Mouse (Mus musculus): Measurements from ENCODE around the gene Gm38100. TPM values are rescaled to one million over a fixed set of nuclear protein-coding genes. Genes with fewer than 3 reads are reported as not detected.

The Gm38100 gene
- 0.18 TPM in 1 of 2 replicates, not detected in the other for polyA plus RNA-seq (2016; fragmentation: Nextera tagmentation; extraction: Ambion mirVana)

DNA sequence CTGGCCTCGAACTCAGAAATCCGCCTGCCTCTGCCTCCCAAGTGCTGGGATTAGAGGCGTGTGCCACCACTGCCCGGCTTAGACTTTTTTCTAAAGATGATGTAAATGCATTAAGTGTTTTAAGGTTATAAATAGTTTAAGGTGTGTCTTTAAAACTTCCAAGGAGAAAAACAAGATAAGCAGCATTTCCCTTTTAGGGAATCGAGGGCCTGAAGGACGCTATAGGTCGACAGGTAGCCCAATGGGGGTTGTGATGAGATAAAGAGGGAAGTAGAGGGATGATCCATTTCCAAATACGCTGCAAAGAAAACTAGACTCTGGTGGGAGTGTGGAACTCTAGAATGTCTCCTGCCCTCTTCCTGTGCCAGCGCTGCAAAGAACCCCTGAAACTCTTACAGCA lies at the start of gene Gm38100:
TSS of gene Gm38100 (plus strand) at position 301 of the 400 bp plus-strand sequence.
- Histone ChIP-seq H3K9me3 (replicated peaks) (no peaks in the 10 kb centered on the region), H3K4me1 (no peaks in the 10 kb centered on the region), H3K27me3 (ENCODE audit: low read depth, poor library complexity, severe bottlenecking) (no peaks in the 10 kb centered on the region), H3K36me3 (no peaks in the 10 kb centered on the region), H3K4me3 (no peak within 1 kb of the TSS), H3K27ac (no peak within 1 kb of the TSS)
- 92% methylated on average over 9 of the region's 9 CpGs for WGBS
- DNase-seq (ENCODE audit: low spot score) = no peak

DNA sequence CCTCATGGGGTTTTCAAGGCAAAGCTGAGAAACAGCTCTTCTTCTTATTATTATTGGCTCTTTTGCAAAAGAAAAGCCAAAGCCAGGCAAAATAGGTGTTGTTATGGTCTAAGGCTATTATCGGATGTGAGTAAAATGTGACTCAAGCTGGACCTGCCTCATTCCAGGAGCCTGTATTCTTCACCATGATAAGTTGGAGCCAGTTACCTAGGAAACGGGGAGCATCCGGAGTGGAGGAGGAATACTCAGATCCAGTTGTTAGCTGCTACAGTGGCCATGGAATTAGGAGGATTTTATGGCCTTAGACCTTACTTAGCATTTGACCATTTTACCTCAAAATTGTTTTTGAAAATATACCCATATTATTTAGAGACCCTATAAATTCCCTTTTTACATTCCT lies 49.4 kb upstream of the Gm38100 start:
- no peak overlapping the region for H3K4me3 ChIP-seq
- no peaks in the 10 kb centered on the region for H3K27me3 ChIP-seq (ENCODE audit: low read depth, poor library complexity, severe bottlenecking)
- H3K4me1 ChIP-seq = no peaks in the 10 kb centered on the region
- no peak for DNase-seq (ENCODE audit: low spot score)
- no peaks in the 10 kb centered on the region for H3K36me3 ChIP-seq
- WGBS = 79% methylated on average over 3 of the region's 3 CpGs
- H3K9me3 ChIP-seq (replicated peaks) = no peaks in the 10 kb centered on the region
- H3K27ac ChIP-seq = no peak overlapping the region

DNA sequence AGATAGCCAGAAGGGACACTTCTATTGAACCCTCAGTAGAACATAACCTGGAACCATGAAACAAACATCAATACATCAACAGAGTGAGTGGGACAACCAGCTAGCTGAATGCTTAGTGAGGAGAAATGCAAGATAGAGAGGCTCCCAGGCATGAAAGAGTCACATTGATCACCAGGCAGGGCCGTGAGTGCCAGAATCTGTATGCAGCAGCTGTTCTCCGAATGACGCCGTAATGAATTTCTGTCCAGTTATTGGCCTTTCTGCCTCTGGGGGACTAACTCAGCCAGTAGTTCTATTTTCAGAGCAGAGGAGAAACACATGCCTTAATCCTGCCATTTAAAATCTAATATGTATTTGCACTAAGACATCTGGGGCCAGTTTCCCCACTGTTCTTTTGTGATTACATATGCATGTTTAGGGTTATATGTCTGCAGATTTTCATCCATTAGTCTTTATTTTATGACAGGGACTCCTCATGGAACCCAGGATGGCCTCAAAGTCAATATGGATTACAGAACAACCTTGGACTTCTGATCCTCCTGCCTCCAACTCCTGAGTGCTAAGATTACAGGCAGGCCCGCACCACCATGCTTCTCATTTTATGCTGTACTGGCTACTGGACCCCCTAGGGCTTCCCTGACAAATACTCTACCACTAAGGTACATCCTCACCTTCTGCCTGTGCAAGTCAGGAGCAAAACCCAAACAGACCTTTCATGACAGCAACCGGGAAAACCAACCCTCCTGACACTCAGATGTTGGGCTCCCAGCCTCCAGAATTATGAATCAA lies 47.9 kb upstream of the Gm38100 start:
- H3K27me3 ChIP-seq (ENCODE audit: low read depth, poor library complexity, severe bottlenecking) = no peaks in the 10 kb centered on the region
- H3K4me3 ChIP-seq = no peak overlapping the region
- WGBS = 90% methylated on average over 6 of the region's 6 CpGs
- no peaks in the 10 kb centered on the region for H3K36me3 ChIP-seq
- no peak overlapping the region for H3K27ac ChIP-seq
- DNase-seq (ENCODE audit: low spot score) = no peak
- no peaks in the 10 kb centered on the region for H3K9me3 ChIP-seq (replicated peaks)
- H3K4me1 ChIP-seq = no peaks in the 10 kb centered on the region

DNA sequence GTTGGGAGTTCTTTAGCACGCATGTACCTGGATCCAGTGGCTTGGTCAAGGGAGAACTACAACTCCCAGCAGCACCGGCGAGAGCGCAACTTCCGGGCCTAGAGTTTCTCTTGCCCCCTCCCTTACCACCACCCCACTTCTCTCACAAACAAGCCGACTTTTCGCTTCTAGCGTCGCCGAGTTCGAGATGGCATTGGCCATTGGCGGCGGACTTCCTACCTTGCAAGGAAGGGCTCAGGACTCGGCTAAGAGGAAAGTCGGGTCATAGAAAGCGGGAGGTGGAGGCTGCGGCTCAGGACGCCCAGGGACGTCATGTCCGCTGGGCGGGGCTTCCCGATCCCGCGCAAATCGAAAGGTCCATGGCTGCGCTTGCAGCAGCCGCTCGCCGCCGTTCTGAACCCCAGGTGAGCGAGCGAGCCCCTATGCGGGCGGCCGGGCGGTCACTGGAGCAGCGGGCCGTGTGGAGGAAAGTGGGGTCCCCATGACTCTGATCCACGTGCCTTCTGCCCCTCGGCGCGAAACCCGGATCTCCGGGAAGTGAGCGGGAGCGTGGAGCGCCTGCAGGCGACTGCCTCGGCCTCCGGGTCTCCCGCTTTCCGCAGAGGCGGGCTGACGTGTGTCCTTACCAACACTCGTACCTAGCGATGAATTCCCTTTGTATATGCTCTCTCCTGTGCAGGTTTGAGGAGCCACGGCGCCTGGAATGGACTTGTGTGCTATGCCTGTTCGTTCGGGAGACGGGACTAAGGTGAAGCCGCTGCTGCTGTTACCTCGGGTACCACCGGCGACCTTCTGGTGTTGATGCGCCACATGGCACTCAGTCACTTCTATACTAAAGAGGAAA lies 39.5 kb upstream of the Gm38100 start, which contains the start of gene Exo1:
TSS of gene Exo1 (plus strand) at position 129 of the 844 bp plus-strand sequence.
- H3K36me3 ChIP-seq = peaks cover 42% of the 10 kb centered on the region
- peaks cover 18% of the 10 kb centered on the region for H3K4me1 ChIP-seq
- H3K27ac ChIP-seq = peak within 1 kb of the TSS; percentile 97
- DNase-seq (ENCODE audit: low spot score) = peak; percentile 92
- peak within 1 kb of the TSS; percentile 74 for H3K4me3 ChIP-seq
- H3K27me3 ChIP-seq (ENCODE audit: low read depth, poor library complexity, severe bottlenecking) = no peaks in the 10 kb centered on the region
- H3K9me3 ChIP-seq (replicated peaks) = no peaks in the 10 kb centered on the region
- under 1% methylated on average over 66 of the region's 66 CpGs for WGBS

DNA sequence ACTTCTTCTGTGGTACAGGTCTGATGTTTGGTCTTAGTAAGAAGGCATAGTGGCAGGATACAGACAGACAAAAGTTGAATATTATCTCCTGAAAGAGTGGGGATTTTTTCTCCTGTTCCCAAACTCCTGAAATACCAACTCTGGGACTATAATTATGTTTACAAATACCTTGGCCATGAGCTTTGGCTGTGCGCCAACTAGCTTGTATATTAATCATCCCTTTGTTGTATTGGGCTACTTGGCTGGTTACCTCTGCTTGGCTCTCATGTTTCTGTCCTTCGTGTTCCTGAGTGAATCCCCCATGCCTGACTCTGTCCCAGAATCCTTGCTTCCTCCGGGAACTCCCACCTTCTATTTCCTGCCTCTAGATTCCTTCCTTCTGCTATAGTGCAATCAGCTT lies 36.7 kb upstream of the Gm38100 start:
- 93% methylated on average over 3 of the region's 3 CpGs for WGBS
- DNase-seq (ENCODE audit: low spot score) = no peak
- peaks cover 18% of the 10 kb centered on the region for H3K4me1 ChIP-seq
- peaks cover 66% of the 10 kb centered on the region for H3K36me3 ChIP-seq
- no peaks in the 10 kb centered on the region for H3K9me3 ChIP-seq (replicated peaks)
- no peaks in the 10 kb centered on the region for H3K27me3 ChIP-seq (ENCODE audit: low read depth, poor library complexity, severe bottlenecking)
- H3K4me3 ChIP-seq = no peak overlapping the region
- no peak overlapping the region for H3K27ac ChIP-seq

DNA sequence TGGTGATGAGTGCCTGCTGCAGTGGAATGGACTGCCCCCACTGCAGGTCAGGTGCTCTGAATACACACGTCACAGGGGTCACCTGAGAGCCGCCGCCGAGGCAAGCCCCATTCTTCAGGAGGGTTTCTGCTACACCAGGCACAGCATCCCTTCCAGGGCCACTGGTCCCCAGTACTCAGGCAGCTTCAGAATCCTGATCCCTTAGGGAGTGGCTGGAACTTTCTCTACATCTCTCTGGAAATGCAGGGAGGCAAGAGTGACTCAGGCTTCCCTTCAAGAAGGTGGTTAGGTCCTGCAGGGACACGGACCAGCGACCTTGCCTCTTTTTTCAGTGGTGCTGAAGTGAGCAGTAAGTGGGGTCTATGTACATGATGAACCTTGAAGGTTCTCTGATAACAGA lies 26.9 kb upstream of the Gm38100 start:
- Histone ChIP-seq H3K27ac (no peak overlapping the region), H3K27me3 (ENCODE audit: low read depth, poor library complexity, severe bottlenecking) (no peaks in the 10 kb centered on the region), H3K9me3 (replicated peaks) (no peaks in the 10 kb centered on the region), H3K36me3 (peaks cover 82% of the 10 kb centered on the region), H3K4me3 (no peak overlapping the region), H3K4me1 (no peaks in the 10 kb centered on the region)
- DNase-seq (ENCODE audit: low spot score) = no peak
- WGBS = 91% methylated on average over 6 of the region's 6 CpGs

DNA sequence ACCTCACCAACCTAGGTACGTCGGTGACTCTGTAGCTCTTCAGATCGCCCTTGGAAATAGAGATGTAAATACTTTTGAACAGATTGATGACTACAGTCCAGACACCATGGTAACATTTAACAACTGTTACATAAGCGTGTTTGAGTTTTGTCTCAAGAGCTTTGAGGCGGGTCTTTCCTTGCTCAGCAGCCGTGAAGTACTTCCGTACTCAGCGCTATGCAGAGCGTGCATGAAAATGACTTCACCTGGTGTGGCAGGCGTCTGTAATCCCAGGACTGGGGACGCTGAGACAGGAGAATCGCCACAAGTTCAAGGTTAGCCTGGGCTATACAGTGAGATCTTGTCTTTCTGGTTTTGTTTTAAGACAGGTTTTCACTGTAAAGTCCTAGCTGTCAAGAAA lies 26.4 kb upstream of the Gm38100 start:
- H3K36me3 ChIP-seq = peaks cover 82% of the 10 kb centered on the region

DNA sequence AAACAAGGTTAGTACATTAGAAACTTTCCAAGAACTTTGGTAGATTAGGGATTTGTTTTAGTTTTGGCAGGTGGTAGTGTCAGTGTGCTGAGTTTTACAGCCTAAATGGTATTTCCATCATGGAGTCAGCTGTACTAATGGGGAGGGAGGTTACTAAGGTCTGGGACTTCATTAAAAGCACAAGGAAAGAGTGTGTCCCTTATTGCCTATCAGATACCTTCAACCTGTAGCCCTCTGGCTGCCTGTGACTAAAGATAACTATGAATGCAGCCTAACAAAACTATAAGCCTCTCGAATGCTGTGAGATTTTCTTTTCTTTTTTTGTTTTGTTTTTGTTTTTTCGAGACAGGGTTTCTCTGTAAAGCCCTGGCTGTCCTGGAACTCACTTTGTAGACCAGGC lies 8.9 kb upstream of the Gm38100 start:
- H3K27me3 ChIP-seq (ENCODE audit: low read depth, poor library complexity, severe bottlenecking) = no peaks in the 10 kb centered on the region
- 77% methylated on average over 2 of the region's 2 CpGs for WGBS
- H3K4me1 ChIP-seq = no peaks in the 10 kb centered on the region
- no peak overlapping the region for H3K27ac ChIP-seq
- no peaks in the 10 kb centered on the region for H3K9me3 ChIP-seq (replicated peaks)
- DNase-seq (ENCODE audit: low spot score) = no peak
- no peak overlapping the region for H3K4me3 ChIP-seq
- H3K36me3 ChIP-seq = peaks cover 51% of the 10 kb centered on the region

More for the DNA sequence above, 26.4 kb upstream of the Gm38100 start:
- WGBS = 96% methylated on average over 12 of the region's 12 CpGs
- Histone ChIP-seq H3K27ac (no peak overlapping the region), H3K4me1 (no peaks in the 10 kb centered on the region), H3K27me3 (ENCODE audit: low read depth, poor library complexity, severe bottlenecking) (no peaks in the 10 kb centered on the region), H3K9me3 (replicated peaks) (no peaks in the 10 kb centered on the region), H3K4me3 (no peak overlapping the region)
- no peak for DNase-seq (ENCODE audit: low spot score)

DNA sequence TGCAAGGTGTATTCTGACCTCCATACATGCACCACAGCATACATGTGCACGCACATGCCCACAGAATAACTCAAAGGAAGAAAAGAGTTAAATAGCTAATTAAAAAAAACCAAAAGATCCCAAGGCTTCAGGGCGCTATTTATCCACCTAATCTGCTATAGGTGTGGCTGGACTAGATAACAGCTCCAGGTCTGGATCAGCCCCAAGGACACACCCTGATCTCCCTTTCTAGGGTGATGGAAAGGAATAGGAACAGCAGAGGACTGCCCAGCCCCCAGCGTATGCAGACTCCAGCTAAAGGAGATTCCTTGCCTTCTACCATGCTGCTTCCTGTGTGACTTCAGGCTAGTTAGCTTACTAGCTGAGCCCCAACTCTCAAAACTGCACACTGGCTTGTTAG lies 8.1 kb upstream of the Gm38100 start:
- H3K4me1 ChIP-seq = no peaks in the 10 kb centered on the region
- 87% methylated on average over 3 of the region's 3 CpGs for WGBS
- H3K27me3 ChIP-seq (ENCODE audit: low read depth, poor library complexity, severe bottlenecking) = no peaks in the 10 kb centered on the region
- DNase-seq (ENCODE audit: low spot score) = no peak
- H3K4me3 ChIP-seq = no peak overlapping the region
- H3K36me3 ChIP-seq = peaks cover 43% of the 10 kb centered on the region
- no peaks in the 10 kb centered on the region for H3K9me3 ChIP-seq (replicated peaks)
- no peak overlapping the region for H3K27ac ChIP-seq

DNA sequence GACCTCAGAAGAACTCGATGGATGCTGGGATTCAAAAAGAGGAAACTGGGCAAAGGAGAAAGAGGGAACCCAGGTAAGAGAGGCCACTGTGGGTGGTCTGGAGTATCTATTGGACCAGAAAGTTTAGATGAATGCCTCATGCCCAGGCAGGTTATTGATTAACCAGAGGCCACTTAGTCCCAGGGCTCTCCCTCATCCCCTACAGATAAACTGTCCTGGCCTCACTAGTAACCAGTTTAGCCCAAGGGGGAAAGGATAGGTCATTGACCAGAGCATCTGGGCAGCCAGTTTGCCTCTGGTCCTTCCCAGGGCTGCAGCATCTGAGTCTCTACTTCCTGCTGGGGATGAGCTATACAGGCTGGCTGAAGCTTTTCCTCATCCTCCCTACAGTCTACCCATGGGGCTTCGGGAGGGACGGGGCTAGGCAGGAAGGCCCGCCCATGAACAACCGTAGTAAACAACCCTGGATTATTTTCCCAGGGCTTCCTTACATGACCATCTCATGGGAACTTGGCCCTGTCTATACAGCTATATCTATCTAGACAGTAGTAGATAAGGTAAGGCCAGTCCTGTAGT lies 6.3 kb upstream of the Gm38100 start:
- H3K9me3 ChIP-seq (replicated peaks) = no peaks in the 10 kb centered on the region
- H3K27ac ChIP-seq = no peak overlapping the region
- no peak for DNase-seq (ENCODE audit: low spot score)
- no peaks in the 10 kb centered on the region for H3K27me3 ChIP-seq (ENCODE audit: low read depth, poor library complexity, severe bottlenecking)
- peaks cover 25% of the 10 kb centered on the region for H3K36me3 ChIP-seq
- H3K4me3 ChIP-seq = no peak overlapping the region
- H3K4me1 ChIP-seq = no peaks in the 10 kb centered on the region
- WGBS = 84% methylated on average over 5 of the region's 5 CpGs

DNA sequence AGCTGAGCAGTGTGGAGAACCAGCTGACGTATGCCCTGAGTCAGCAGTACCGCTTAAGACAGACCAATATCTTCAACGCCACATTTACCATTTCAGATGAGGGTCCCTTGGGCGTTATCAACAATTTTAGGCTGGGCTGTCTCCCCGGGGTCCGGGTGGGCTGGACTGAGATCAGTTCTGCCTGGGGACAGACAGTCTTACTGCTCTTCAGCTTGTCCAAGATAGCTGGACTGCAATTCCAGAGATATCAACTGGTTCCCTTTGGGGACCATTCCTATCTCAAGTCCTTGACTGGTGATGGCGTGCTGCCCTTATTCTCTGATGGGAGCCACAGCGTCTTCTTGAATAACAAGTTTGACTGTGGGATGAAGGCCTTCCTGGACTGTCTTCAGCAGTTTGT lies 962 bp downstream of the Gm38100 start:
- 93% methylated on average over 8 of the region's 8 CpGs for WGBS
- Histone ChIP-seq H3K4me1 (no peaks in the 10 kb centered on the region), H3K27me3 (ENCODE audit: low read depth, poor library complexity, severe bottlenecking) (no peaks in the 10 kb centered on the region), H3K4me3 (no peak overlapping the region), H3K9me3 (replicated peaks) (no peaks in the 10 kb centered on the region), H3K36me3 (no peaks in the 10 kb centered on the region), H3K27ac (no peak overlapping the region)
- DNase-seq (ENCODE audit: low spot score) = no peak

DNA sequence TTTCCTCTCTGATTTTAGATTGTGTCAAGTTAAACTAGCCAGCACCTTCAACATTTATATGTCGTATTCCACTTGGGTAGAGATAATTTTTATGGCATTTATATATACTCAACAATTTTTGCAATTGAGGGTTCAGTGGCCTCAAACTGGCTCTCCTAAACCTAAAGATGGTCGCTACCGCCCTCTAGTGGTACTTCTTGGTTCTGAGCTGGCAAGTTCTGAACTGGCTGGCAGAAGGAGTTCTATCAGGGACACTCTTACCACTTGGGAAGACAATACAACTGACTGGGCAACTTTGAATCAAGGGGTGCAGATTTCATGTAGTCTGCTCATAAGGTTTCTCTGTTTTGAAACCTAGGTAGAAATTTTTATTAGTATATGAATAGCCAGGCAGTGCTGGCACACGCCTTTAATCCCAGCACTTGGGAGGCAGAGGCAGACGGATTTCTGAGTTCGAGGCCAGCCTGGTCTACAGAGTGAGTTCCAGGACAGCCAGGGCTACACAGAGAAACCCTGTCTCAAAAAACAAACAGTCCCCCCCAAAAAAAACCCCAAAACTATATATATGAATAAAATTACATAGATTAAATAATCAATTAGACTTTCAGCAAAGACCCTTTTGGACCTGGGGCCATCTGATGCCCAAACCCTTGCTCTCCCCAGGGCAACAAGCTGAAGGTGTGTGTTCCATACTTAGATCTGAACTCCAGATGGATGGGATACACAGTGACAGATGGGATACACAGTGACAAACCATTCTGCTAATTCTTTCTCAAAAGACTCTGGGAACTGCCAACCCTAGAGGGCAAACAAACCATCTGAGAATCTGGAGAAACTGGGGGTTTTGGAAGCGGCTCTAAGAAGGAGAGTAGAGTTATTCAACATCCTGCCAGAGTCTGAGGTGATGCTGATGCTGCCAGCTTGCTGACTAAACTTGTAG lies 4.0 kb downstream of the Gm38100 start:
- WGBS = 55% methylated on average over 7 of the region's 7 CpGs
- no peaks in the 10 kb centered on the region for H3K36me3 ChIP-seq
- DNase-seq (ENCODE audit: low spot score) = peak; percentile 70
- no peaks in the 10 kb centered on the region for H3K4me1 ChIP-seq
- no peaks in the 10 kb centered on the region for H3K27me3 ChIP-seq (ENCODE audit: low read depth, poor library complexity, severe bottlenecking)
- H3K4me3 ChIP-seq = no peak overlapping the region
- H3K9me3 ChIP-seq (replicated peaks) = no peaks in the 10 kb centered on the region
- no peak overlapping the region for H3K27ac ChIP-seq

Data from limb, embryonic 10.5 days (tissue).